Mouse (Mus musculus): ENCODE results near the gene Tmem256. TPM values are rescaled to one million over a fixed set of nuclear protein-coding genes. Genes with fewer than 3 reads are reported as not detected.

The Tmem256 gene
- polyA plus RNA-seq, 1 experiment = 212 TPM

GRCm38 (mm10) chr11:69846198-69846680 is 7.9 kb downstream of the Tmem256 start, which contains the start of gene Plscr3:
Gene Plscr3, plus strand, starts transcription at chr11:69846376.
- Histone ChIP-seq H3K4me1 (ENCODE audit: control insufficient read depth) (peaks cover 77% of the 10 kb centered on the region), H3K27me3 (ENCODE audit: control insufficient read depth) (no peaks in the 10 kb centered on the region), H3K4me3 (replicated peaks) (peak within 1 kb of the TSS; percentile 83), H3K36me3 (ENCODE audit: control insufficient read depth) (peaks cover 40% of the 10 kb centered on the region), H3K9me3 (ENCODE audit: control insufficient read depth, low read length) (no peaks in the 10 kb centered on the region)
- TF ChIP-seq GATA1 (IDR thresholded peaks at IDR 0.05; ENCODE audit: low read length) (no peak), TAL1 (IDR thresholded peaks at IDR 0.05; ENCODE audit: low read length) (no peak)

- Histone ChIP-seq H3K27me3 (ENCODE audit: control insufficient read depth) (no peaks in the 10 kb centered on the region), H3K9me3 (ENCODE audit: control insufficient read depth, low read length) (no peaks in the 10 kb centered on the region), H3K36me3 (ENCODE audit: control insufficient read depth) (peaks cover 48% of the 10 kb centered on the region), H3K4me3 (replicated peaks) (peak overlapping the region; percentile 83), H3K4me1 (ENCODE audit: control insufficient read depth) (peaks cover 85% of the 10 kb centered on the region)
- TF ChIP-seq TAL1 (IDR thresholded peaks at IDR 0.05; ENCODE audit: low read length) (no peak), GATA1 (IDR thresholded peaks at IDR 0.05; ENCODE audit: low read length) (no peak)
Measured at GRCm38 (mm10) chr11:69846738-69847688, 8.7 kb downstream of the Tmem256 start.

- H3K4me1 ChIP-seq (ENCODE audit: control insufficient read depth) = peaks cover 89% of the 10 kb centered on the region
- no peaks in the 10 kb centered on the region for H3K27me3 ChIP-seq (ENCODE audit: control insufficient read depth)
- H3K4me3 ChIP-seq (replicated peaks) = peak overlapping the region; percentile 83
- H3K36me3 ChIP-seq (ENCODE audit: control insufficient read depth) = peaks cover 58% of the 10 kb centered on the region
- H3K9me3 ChIP-seq (ENCODE audit: control insufficient read depth, low read length) = no peaks in the 10 kb centered on the region
- TF ChIP-seq TAL1 (IDR thresholded peaks at IDR 0.05; ENCODE audit: low read length) (no peak), GATA1 (IDR thresholded peaks at IDR 0.05; ENCODE audit: low read length) (no peak)
Measured at GRCm38 (mm10) chr11:69848021-69848420, 9.7 kb downstream of the Tmem256 start.

- Histone ChIP-seq H3K4me3 (replicated peaks) (no peak overlapping the region), H3K27me3 (ENCODE audit: control insufficient read depth) (no peaks in the 10 kb centered on the region), H3K9me3 (ENCODE audit: control insufficient read depth, low read length) (no peaks in the 10 kb centered on the region), H3K4me1 (ENCODE audit: control insufficient read depth) (peaks cover 94% of the 10 kb centered on the region), H3K36me3 (ENCODE audit: control insufficient read depth) (peaks cover 64% of the 10 kb centered on the region)
- TF ChIP-seq TAL1 (IDR thresholded peaks at IDR 0.05; ENCODE audit: low read length) = no peak
Measured at GRCm38 (mm10) chr11:69849128-69849527, 10.8 kb downstream of the Tmem256 start.

DNA sequence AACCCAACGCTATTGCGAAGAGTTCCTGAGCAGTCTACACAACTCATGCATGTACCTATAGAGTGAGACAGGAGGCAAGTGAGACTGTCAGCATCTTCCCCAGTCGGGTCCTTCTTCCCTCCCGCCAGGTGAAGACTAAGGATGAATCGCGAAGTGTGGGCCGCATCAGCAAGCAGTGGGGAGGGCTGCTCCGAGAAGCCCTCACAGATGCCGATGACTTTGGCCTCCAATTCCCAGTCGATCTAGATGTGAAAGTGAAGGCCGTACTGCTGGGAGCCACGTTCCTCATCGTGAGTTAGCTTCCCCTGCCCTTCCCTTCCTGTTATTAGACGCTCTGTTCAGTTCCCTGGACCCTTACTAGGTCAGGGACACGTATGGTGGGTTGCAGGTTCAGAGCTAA is 11.6 kb downstream of the Tmem256 start:
- no peak overlapping the region for H3K4me3 ChIP-seq (replicated peaks)
- H3K9me3 ChIP-seq (ENCODE audit: control insufficient read depth, low read length) = no peaks in the 10 kb centered on the region
- peaks cover 66% of the 10 kb centered on the region for H3K36me3 ChIP-seq (ENCODE audit: control insufficient read depth)
- TF ChIP-seq GATA1 (IDR thresholded peaks at IDR 0.05; ENCODE audit: low read length) (no peak), TAL1 (IDR thresholded peaks at IDR 0.05; ENCODE audit: low read length) (no peak)
- peaks cover 98% of the 10 kb centered on the region for H3K4me1 ChIP-seq (ENCODE audit: control insufficient read depth)
- no peaks in the 10 kb centered on the region for H3K27me3 ChIP-seq (ENCODE audit: control insufficient read depth)

DNA sequence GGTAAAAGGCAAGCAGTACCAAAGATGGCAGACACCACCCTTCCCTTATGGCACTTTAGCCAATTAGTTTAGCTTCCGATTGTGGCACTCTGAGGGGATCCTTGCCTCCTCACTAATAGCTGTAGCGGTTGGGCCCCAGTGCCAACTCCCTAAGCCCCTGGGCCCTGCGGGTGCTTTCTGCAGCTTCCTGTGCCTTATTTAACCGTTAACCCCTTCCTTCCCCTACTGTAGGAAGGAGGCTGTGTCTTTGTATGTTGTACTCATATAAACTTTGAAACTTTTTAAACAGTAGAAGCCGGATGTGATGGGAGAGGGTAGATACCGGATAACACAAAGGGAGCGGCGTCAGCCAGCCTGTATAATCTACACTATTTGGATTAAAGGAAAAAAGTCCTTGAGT is 12.4 kb downstream of the Tmem256 start:
- peaks cover 99% of the 10 kb centered on the region for H3K4me1 ChIP-seq (ENCODE audit: control insufficient read depth)
- peaks cover 69% of the 10 kb centered on the region for H3K36me3 ChIP-seq (ENCODE audit: control insufficient read depth)
- no peaks in the 10 kb centered on the region for H3K9me3 ChIP-seq (ENCODE audit: control insufficient read depth, low read length)
- no peaks in the 10 kb centered on the region for H3K27me3 ChIP-seq (ENCODE audit: control insufficient read depth)
- H3K4me3 ChIP-seq (replicated peaks) = no peak overlapping the region
- TF ChIP-seq TAL1 (IDR thresholded peaks at IDR 0.05; ENCODE audit: low read length) (no peak), GATA1 (IDR thresholded peaks at IDR 0.05; ENCODE audit: low read length) (no peak)

DNA sequence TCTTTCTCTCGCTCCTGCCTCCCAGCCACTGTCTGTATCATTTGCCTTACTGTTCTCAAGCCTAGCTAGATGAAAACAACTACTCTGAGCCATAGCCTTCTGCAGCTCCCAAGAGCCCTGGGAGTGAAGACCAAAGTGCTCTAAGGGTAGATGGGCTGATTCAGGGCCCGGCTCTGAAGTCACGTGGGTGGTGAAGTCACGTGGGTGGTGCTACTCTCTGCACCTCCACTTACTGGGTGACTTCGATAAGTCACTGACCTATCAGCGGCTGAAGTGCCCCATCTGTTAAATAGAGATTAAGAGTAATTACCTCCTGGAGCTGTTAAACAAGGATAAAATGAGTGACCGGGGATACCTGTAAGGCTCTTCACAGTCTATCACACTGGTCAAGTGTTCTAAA is 15.7 kb downstream of the Tmem256 start:
- Histone ChIP-seq H3K4me1 (ENCODE audit: control insufficient read depth) (peaks cover 90% of the 10 kb centered on the region), H3K9me3 (ENCODE audit: control insufficient read depth, low read length) (no peaks in the 10 kb centered on the region), H3K36me3 (ENCODE audit: control insufficient read depth) (peaks cover 52% of the 10 kb centered on the region), H3K27me3 (ENCODE audit: control insufficient read depth) (peaks cover 10% of the 10 kb centered on the region), H3K4me3 (replicated peaks) (peak overlapping the region; percentile 62)
- TF ChIP-seq TAL1 (IDR thresholded peaks at IDR 0.05; ENCODE audit: low read length) (peak; percentile 98), GATA1 (IDR thresholded peaks at IDR 0.05; ENCODE audit: low read length) (peak; percentile 89)

GRCm38 (mm10) chr11:69854680-69855079 is 16.4 kb downstream of the Tmem256 start:
- Histone ChIP-seq H3K27me3 (ENCODE audit: control insufficient read depth) (peaks cover 14% of the 10 kb centered on the region), H3K36me3 (ENCODE audit: control insufficient read depth) (peaks cover 45% of the 10 kb centered on the region), H3K4me3 (replicated peaks) (peak overlapping the region; percentile 62), H3K4me1 (ENCODE audit: control insufficient read depth) (peaks cover 85% of the 10 kb centered on the region), H3K9me3 (ENCODE audit: control insufficient read depth, low read length) (no peaks in the 10 kb centered on the region)
- TF ChIP-seq TAL1 (IDR thresholded peaks at IDR 0.05; ENCODE audit: low read length) (no peak), GATA1 (IDR thresholded peaks at IDR 0.05; ENCODE audit: low read length) (no peak)

- Histone ChIP-seq H3K4me1 (ENCODE audit: control insufficient read depth) (peaks cover 78% of the 10 kb centered on the region), H3K27me3 (ENCODE audit: control insufficient read depth) (peaks cover 17% of the 10 kb centered on the region), H3K4me3 (replicated peaks) (peak overlapping the region; percentile 62), H3K9me3 (ENCODE audit: control insufficient read depth, low read length) (no peaks in the 10 kb centered on the region), H3K36me3 (ENCODE audit: control insufficient read depth) (peaks cover 38% of the 10 kb centered on the region)
- no peak for TF ChIP-seq GATA1 (IDR thresholded peaks at IDR 0.05; ENCODE audit: low read length)
- no peak for TF ChIP-seq TAL1 (IDR thresholded peaks at IDR 0.05; ENCODE audit: low read length)
Measured at GRCm38 (mm10) chr11:69855347-69855746, 17.0 kb downstream of the Tmem256 start.

Data from erythroblast, embryonic 14.5 days (primary cell).